In the genomic region with DNA sequence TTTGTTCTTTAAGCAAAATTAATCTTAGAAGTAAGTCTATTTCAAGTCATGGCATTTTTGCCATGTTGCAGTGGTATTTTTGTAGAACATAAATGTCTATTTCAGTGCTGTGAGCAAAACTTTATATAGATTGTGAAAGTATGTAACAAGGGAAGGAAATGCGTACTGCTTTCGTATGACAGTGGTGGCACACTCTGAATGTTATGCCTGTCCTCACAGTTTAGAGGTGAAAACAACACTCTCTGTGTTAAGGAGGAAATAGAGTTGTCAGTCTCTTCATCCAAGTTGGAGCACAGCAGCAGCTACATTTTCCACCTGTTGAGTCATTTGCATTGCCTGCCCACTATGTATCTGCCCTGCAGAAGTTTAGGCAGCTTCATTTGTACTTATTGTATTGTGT, we compare ENCODE assay signal across 28 mouse cellular contexts.
DNase-seq lines count a peak whose midpoint lies in the region; ATAC-seq lines count a peak whose summit lies in the region.
"Had no signal": no experiment of that assay in that cellular context is flagged by ENCODE, and none has a peak within 500 bp of the region (broad histone marks: within the 10 kb centered on the region; RNA-seq: fewer than 3 reads in every experiment).

No protein-coding gene starts in this region.

- H3K4me1 ChIP-seq in kidney, embryonic 14.5 days (ENCODE audit: control insufficient read depth, insufficient read depth, low read length): no peaks in the 10 kb centered on the region
- H3K4me1 ChIP-seq: embryonic facial prominence, embryonic 13.5 days; embryonic facial prominence, embryonic 15.5 days; forebrain, embryonic 10.5 days; forebrain, embryonic 12.5 days had no signal

- peak; percentile 90 for ATAC-seq in frontal cortex, adult (ENCODE audit: low TSS enrichment)
- ATAC-seq in kidney, embryonic 14.5 days (ENCODE audit: low FRiP score, low TSS enrichment): no peak
- ATAC-seq: activated CD4-positive, CD25-positive, alpha-beta regulatory T cell, adult 4 months; CD4-positive, CD25-positive, alpha-beta regulatory T cell, adult 4 months; forebrain, embryonic 14.5 days; forebrain, embryonic 16.5 days; Patski had no signal

- 94% methylated on average over 2 of the region's 2 CpGs for WGBS in kidney, embryonic 14.5 days

- H3K4me2 ChIP-seq in kidney, embryonic 14.5 days (replicated peaks; ENCODE audit: low read depth, low read length): no peak overlapping the region
- H3K4me2 ChIP-seq: embryonic facial prominence, embryonic 13.5 days; embryonic facial prominence, embryonic 15.5 days; forebrain, embryonic 12.5 days had no signal

- H3K4me3 ChIP-seq in kidney, embryonic 14.5 days (ENCODE audit: low read length): no peak overlapping the region
- H3K4me3 ChIP-seq: embryonic facial prominence, embryonic 13.5 days; embryonic facial prominence, embryonic 15.5 days; erythroblast, embryonic 14.5 days; forebrain, embryonic 10.5 days; forebrain, embryonic 12.5 days had no signal

- no peaks in the 10 kb centered on the region for H3K27me3 ChIP-seq in kidney, embryonic 14.5 days (ENCODE audit: control insufficient read depth, insufficient read depth, low read length)
- H3K27me3 ChIP-seq: CH12.LX; embryonic facial prominence, embryonic 13.5 days; embryonic facial prominence, embryonic 15.5 days; forebrain, embryonic 12.5 days; Patski had no signal

- H3K9me3 ChIP-seq in kidney, embryonic 14.5 days (ENCODE audit: control insufficient read depth, low read length): peaks cover 5% of the 10 kb centered on the region; the same call in 1 of the 2 replicates
- H3K9me3 ChIP-seq: embryonic facial prominence, embryonic 15.5 days had no signal

- H3K27ac ChIP-seq in kidney, embryonic 14.5 days (ENCODE audit: low read depth, low read length): no peak overlapping the region
- H3K27ac ChIP-seq: embryonic facial prominence, embryonic 13.5 days; embryonic facial prominence, embryonic 15.5 days; forebrain, embryonic 10.5 days; forebrain, embryonic 12.5 days had no signal

- no peak overlapping the region for H3K9ac ChIP-seq in kidney, embryonic 14.5 days (ENCODE audit: low read depth, low read length)
- H3K9ac ChIP-seq: embryonic facial prominence, embryonic 13.5 days; embryonic facial prominence, embryonic 15.5 days; forebrain, embryonic 12.5 days had no signal

- no peak for DNase-seq in frontal cortex, postnatal 25 days (ENCODE audit: low spot score in 2 of 2)
- peak; percentile 3 for DNase-seq in right cerebral cortex, adult 18-20 months
- no peak for DNase-seq in right cerebral cortex, postnatal 14 days
- DNase-seq: adrenal gland, adult 8-10 months; adrenal gland, postnatal 14 days; adrenal gland, postnatal 36 days; B cell, adult 2 months; cerebellum, adult 11 months; cerebellum, adult 18-20 months; cerebellum, adult 8-10 months; cerebellum, adult 9-11 months; cerebellum, postnatal 14 days; cerebellum, postnatal 36 days; embryo, embryonic 11 days had no signal

- no peaks in the 10 kb centered on the region for H3K36me3 ChIP-seq in kidney, embryonic 14.5 days (ENCODE audit: control insufficient read depth, insufficient read depth, low read length)
- H3K36me3 ChIP-seq: embryonic facial prominence, embryonic 13.5 days; embryonic facial prominence, embryonic 15.5 days; forebrain, embryonic 10.5 days; forebrain, embryonic 12.5 days; G1E had no signal
